Mouse (Mus musculus): Measurements from ENCODE around the gene Lrrc38.
A peak's percentile ranks its signal among the peaks of the same experiment; 100 is the strongest.
"Not testable (repeated sequence)": the region's sequence is repeated elsewhere in the genome, so short reads cannot be mapped to it uniquely, and the experiment has no call there.

The Lrrc38 gene

GRCm38 (mm10) chr4:143349484-143349906, at the start of gene Lrrc38:
Lrrc38 (plus strand) TSS chr4:143349757.
- no peak for DNase-seq (ENCODE audit: low spot score)

GRCm38 (mm10) chr4:143300113-143300688, 49.4 kb upstream of the Lrrc38 start:
- DNase-seq (ENCODE audit: low spot score): no peak

DNA sequence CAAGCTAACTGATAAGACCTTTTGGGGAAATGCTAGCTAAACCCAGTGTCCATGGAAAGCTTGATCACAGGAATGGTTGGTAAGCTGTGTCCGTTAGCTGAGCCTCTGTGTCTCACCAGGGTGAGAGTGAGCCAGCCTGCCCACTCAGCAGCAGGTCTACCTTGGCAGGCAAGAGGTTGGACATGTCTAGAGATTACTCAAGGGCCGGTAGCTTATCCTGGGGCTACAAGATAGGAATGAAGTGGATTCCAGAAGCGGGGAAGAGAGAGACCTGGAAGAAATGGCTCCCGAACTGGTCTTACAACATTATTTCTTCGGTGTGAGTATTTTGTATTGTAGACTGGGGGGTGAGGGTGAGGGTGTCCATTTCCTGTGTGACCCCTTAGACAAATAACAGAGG, 48.5 kb upstream of the Lrrc38 start:
- no peak for DNase-seq (ENCODE audit: low spot score)

DNA sequence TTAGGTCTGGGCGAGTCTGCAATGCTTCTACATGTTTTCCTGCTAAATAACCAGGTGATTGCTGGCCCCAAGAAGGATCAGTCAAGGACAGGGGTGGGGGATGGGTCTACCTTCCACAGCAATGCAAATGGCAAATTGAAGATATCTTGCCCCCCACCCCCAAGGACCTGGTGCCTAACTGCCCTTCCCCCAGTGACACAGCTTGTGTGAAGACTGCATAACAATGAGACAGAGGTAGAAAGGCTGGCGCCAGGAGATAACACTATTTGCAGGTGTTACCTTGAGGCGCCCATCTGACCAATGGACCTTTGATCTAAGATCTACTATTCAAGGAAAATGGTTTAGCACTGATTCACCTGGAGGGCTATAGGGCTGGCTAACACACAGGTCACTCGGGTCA, 47.7 kb upstream of the Lrrc38 start:
- no peak for DNase-seq (ENCODE audit: low spot score)

DNA sequence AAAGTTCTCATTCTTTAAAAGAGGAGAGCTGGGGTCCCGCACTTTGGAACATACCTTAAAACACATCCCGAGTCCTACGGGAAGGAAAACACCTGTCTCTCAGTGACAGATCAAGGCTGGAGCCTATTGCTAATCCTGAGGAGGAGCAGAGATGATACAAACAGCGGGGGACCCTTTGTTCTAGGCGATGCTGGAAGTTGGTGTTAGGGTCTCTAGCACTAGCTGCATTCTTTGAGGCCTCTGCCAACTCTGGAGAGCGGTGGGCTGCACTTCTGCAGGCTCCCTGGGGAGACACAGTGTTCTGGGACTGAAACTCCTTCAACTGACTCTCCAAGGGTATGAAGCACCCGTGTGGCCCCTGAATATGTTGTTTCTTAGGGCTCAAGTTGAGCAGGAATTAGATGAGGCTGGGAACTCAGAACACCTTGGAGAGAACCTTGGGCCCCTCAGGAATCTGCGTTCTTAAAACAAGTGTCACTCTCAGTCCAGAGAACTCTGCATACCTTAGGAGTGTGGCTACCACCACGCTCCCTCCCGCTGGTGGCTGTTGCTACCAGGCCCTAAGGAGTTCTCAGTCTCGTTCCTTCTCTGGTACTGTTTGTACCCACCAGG, 47.2 kb upstream of the Lrrc38 start:
- DNase-seq (ENCODE audit: low spot score): no peak

- DNase-seq (ENCODE audit: low spot score): no peak
Measured at GRCm38 (mm10) chr4:143305031-143305430, 44.5 kb upstream of the Lrrc38 start.

DNA sequence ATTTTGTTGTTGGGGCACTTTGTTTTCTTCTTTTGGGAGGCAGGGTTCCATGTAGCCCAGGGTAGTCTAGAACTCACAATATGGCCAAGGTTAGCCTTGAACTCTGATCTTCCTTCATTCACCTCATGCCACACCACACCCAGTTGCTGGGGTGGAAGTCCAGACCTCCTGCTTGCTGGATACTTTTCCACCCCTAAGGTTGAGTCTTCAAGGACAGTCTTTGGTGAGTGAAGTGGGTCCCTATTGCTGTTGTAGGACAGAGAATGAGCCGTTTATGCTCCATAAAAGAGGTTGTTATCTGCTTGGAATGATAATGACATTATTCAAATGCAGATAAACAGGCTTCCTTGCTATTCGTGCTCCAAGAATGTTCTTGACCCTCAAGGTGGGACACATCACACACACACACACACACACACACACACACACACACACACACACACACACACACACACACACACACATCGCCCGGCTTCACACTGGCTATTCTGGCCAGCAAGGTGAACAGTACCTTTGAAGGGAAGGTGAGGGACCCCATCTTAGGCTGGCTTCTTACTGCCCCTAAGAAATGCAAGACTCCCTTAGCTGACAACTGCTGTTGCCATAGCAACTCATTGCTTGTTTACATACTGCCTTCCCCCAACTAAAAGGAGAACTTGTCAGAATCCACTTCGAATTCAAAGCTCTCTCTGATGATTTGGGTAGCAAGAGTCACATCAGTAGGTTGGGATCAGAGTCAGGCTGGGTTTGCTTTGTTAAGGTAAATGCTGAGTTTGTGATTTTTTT, 43.4 kb upstream of the Lrrc38 start:
- DNase-seq (ENCODE audit: low spot score): no peak

DNA sequence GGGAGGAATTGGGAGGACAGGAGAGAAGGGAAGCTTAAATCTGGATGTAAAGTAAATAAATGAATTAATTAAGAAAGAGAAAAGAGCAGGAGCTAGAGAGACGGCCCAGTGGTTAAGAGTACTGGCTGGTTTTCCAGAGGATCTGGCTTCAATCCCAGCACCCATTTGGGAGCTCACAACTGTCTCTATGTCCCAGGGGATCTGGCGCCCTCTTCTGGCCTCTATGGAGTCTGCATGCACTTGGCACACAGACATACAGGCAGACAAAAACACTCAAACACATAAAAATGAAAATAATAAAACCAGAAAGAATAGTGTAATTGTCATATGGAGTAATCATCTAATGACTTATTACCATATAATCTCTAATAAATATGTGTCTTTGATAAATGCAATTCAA, 38.2 kb upstream of the Lrrc38 start:
- DNase-seq (ENCODE audit: low spot score): no peak

DNA sequence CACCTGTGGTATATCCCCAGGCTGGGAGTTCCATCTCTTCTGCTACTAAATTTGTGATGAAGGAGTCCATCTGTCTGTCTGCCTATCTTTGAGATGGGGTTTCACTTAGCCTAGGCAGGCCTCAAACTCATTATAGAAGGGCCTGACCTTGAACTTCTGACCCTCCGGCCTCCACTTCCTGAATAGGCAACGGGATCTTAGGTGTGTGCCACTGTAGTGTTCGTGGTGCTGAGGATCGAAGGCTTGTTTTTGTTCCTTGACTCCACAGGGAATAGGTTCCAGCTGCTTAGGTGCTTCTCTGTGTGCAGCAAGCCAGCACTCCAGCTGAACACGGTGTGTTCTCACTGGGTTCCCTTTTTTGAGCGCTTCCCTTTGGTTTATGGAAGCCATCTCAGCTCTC, 36.3 kb upstream of the Lrrc38 start:
- DNase-seq (ENCODE audit: low spot score): no peak

DNA sequence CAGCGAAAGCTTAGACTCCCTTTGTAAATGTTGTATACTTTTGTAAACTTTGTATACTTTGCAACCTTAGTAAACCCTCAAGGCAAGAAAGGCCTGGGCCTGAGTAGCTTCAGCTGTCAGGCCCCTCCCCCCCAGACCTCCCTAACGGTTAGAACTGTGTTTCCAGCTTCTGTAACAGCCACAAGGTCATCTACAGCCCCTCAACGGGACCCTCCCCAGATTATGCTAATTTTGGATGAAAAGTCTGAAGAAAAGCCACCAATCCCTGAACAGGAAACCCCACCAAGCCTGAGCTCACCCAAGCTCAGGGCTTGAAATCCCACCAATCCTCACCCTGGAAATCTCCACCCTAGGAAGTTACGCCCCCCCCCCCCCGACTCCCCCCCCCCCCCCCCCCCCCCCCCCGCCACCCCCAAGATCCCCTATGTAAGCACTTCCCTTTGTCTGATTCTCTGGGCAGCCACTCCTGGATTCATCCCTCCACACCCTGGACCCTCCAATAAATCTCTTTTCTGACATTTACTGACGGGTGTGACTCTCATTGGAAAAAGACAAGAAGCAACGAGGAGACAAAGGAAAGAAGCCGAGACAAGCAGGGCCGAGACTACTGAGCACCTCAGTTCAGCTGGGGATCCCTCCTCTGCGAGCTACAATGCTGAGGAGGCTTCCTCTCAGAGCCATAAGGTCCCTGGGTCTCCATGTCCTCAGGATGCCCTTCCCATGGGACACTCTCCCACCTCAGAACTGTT, 25.2 kb upstream of the Lrrc38 start:
- DNase-seq (ENCODE audit: low spot score): no peak

GRCm38 (mm10) chr4:143324925-143325624, 24.5 kb upstream of the Lrrc38 start:
- DNase-seq (ENCODE audit: low spot score): no peak

- peak; percentile 82 for DNase-seq (ENCODE audit: low spot score)
Measured at GRCm38 (mm10) chr4:143325625-143325941, 24.0 kb upstream of the Lrrc38 start.

GRCm38 (mm10) chr4:143330566-143330965, 19.0 kb upstream of the Lrrc38 start:
- no peak for DNase-seq (ENCODE audit: low spot score)

- no peak for DNase-seq (ENCODE audit: low spot score)
Measured at GRCm38 (mm10) chr4:143331787-143332186, 17.8 kb upstream of the Lrrc38 start.

GRCm38 (mm10) chr4:143334145-143334544, 15.4 kb upstream of the Lrrc38 start:
- DNase-seq (ENCODE audit: low spot score): no peak

DNA sequence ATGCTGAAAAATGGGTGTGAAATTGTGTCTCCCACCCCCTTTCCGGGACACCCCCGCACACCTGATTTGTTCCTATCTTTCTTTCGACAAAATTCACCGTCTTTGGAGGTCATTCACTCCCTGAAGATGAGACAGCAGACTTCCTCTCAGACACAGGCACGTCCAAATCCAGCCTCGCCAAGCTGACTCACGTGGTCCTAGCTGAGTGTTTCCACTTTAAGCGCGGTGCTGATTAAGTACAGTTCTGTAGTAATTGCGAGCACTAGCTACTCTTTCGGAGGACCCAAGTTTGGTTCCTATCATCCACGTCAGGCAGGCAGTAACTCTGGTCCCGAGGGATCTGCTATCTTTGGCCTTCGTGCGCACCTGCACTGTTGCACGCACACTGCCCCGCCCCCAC, 14.6 kb upstream of the Lrrc38 start:
- no peak for DNase-seq (ENCODE audit: low spot score)

DNA sequence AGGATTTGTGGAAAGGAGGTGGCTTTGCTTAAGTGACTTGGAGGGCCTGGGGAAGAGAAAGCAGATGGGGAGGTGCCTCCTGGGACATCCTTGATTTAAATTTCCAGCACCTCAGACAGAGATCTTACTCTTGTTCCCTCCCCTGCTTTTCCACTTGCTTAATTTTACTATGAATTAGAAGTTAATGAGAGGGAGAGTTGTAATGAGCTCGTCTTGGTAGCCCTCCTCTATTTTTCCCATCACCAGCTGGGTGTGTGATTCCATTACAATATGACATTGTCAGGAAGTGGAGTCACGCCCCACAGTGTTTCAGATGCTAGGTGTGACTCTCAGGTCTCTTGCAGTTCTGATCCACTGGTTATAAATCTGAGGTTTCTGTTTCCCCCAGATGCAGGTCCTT, 13.5 kb upstream of the Lrrc38 start:
- no peak for DNase-seq (ENCODE audit: low spot score)

DNA sequence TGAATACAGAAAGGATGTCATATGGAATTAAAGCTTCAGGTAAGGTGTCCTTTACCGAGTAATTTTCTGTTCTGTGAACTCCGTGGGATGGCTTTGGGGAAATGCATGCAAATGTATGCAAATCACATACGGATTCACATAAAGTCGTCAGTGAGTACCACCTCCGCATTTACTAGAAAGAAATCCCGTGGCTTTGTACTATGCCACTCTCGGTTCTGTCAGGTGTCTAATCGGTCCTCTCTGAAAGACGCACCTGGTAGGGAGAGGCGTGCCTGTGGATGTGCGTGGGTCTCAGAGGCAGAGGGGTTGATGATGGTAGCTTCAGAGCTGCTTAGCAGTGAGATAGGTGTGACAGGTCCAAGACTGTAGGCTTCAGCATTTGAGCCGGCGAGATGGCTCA, 9.7 kb upstream of the Lrrc38 start:
- no peak for DNase-seq (ENCODE audit: low spot score)

- no peak for DNase-seq (ENCODE audit: low spot score)
Measured at GRCm38 (mm10) chr4:143341470-143341869, 8.1 kb upstream of the Lrrc38 start.

DNA sequence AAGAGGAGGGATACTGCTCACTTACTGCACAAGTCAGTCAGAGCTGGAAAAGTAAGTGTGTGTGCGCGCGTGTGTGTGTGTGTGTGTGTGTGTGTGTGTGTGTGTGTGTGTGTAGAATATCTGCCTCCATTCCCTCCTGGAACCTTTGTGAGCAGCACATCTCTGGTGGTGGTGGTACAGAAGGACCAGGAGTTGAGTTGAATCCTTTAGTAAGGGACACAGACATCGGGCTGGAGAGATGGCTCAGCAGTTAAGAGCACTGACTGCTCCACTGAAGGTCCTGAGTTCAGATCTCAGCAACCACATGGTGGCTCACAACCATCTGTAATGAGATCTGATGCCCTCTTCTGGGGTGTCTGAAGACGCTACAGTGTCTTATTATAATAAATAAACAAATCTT, 4.1 kb upstream of the Lrrc38 start:
- DNase-seq (ENCODE audit: low spot score): not testable (repeated sequence)

DNA sequence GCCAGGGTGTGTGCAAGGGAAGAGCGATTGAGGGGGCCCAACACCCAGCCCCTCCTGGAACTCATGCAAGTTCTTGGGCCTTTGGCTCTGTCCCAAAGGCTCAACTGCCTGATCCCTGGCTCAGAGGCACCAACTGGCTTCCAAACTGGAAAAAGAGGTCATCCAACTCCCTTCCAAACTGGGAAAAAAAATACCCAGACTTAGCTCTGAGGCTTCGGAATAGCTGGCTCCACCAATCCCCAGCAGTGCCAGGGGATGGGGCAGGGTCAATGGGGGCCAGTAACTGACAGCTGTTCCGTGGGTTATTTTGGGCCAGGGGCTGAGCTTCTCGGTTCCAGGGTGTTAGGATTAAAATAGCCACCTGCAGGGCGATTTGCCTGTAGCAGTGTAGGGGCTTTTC, 879 bp upstream of the Lrrc38 start:
- no peak for DNase-seq (ENCODE audit: low spot score)

Measured in layer of hippocampus, adult 11-12 months (tissue).